Mouse (Mus musculus) midbrain, embryonic 11.5 days (tissue): ENCODE measurements at regions not wholly inside any gene's neighbourhood (a gene's known extent, or its start where the extent isn't known, plus 50 kb on each side); places are given as distances from the start of the nearest gene placed in this dataset.
A peak's percentile ranks its signal among the peaks of the same experiment; 100 is the strongest.

ENCODE experiments used
- ATAC-seq: fragments of 200-750 bp; cut with Nextera tagmentation; 2 replicates; pipeline ENCODE4 v1.8.0; 2017; ENCODE audit warnings: moderate TSS enrichment, moderate library complexity; ENCODE audit not compliant: low FRiP score
- DNase-seq: peaks from one replicate; pipeline ENCODE4 v3.0.0; 2015; ENCODE audit warnings: low spot score; ENCODE audit errors: missing footprints
- H3K27ac ChIP-seq: fragments of 300-500 bp; sonication (generic); 2 replicates; pipeline ENCODE4 v1.5.1; 2014; ENCODE audit warnings: low read depth, low read length
- H3K27me3 ChIP-seq: fragments of 300-500 bp; sonication (generic); 2 replicates; pipeline ENCODE4 v1.6.1; 2014; ENCODE audit warnings: mild to moderate bottlenecking, low read length, moderate library complexity, mixed read lengths; ENCODE audit not compliant: control insufficient read depth, insufficient read depth
- H3K36me3 ChIP-seq: fragments of 300-500 bp; sonication (generic); 2 replicates; pipeline ENCODE4 v1.6.1; 2014; ENCODE audit warnings: mild to moderate bottlenecking, low read length, moderate library complexity, mixed read lengths; ENCODE audit not compliant: control insufficient read depth, insufficient read depth
- H3K4me1 ChIP-seq: fragments of 300-500 bp; sonication (generic); 2 replicates; pipeline ENCODE4 v1.6.1; 2014; ENCODE audit warnings: low read length; ENCODE audit not compliant: control insufficient read depth, insufficient read depth
- H3K4me2 ChIP-seq: fragments of 300-500 bp; sonication (generic); 2 replicates; pipeline ENCODE4 v1.6.1; 2014; ENCODE audit warnings: mild to moderate bottlenecking, moderate library complexity
- H3K4me3 ChIP-seq: fragments of 300-500 bp; sonication (generic); 2 replicates; pipeline ENCODE4 v1.5.1; 2014; ENCODE audit warnings: low read depth, low read length
- H3K9ac ChIP-seq: fragments of 300-500 bp; sonication (generic); 2 replicates; pipeline ENCODE4 v1.6.1; 2014; ENCODE audit warnings: low read length
- H3K9me3 ChIP-seq: fragments of 300-500 bp; sonication (generic); 2 replicates; pipeline ENCODE4 v1.6.1; 2016; ENCODE audit warnings: low read length; ENCODE audit not compliant: control insufficient read depth
- WGBS: fragments of 180-500 bp; shearing (Covaris S2); extraction: QIAGEN DNeasy Blood & Tissue Kit; methylation state at CpG from one replicate; pipeline ENCODE4 v1.1.7; 2014; 5-methylcytosine and 5-hydroxymethylcytosine counted together

DNA sequence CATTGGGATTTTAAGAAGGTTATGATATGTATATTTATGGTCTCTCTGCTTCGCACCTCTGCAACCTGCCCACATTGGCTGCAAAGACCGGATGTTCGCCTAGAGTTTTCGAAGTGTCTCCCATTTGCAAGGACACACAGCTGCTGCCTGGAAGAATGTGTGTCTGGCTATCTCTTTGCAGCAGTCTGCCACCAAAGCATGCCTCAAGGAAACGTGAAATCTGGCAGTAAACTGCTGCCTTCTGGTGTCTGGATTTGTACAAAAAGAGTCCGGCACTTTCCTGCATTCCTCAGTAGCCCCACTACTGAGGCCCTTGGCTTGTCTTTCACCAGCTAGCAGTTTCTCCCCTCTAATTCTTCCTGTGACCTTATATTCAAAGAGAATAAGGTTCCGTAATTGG is 148.5 kb upstream of the Epha4 start:
- 90% methylated on average over 7 of the region's 7 CpGs for WGBS

GRCm38 (mm10) chr1:77660436-77660835 is 145.5 kb upstream of the Epha4 start:
- ATAC-seq = no peak
- Histone ChIP-seq H3K9me3 (no peaks in the 10 kb centered on the region), H3K36me3 (no peaks in the 10 kb centered on the region), H3K4me2 (no peak overlapping the region), H3K4me3 (no peak overlapping the region), H3K27me3 (no peaks in the 10 kb centered on the region), H3K4me1 (no peaks in the 10 kb centered on the region), H3K27ac (no peak overlapping the region), H3K9ac (no peak overlapping the region)
- no peak for DNase-seq

More for the DNA sequence above, 148.5 kb upstream of the Epha4 start:
- DNase-seq = no peak
- no peak overlapping the region for H3K4me2 ChIP-seq
- ATAC-seq = no peak
- no peak overlapping the region for H3K27ac ChIP-seq
- H3K36me3 ChIP-seq = no peaks in the 10 kb centered on the region
- H3K4me3 ChIP-seq = no peak overlapping the region
- no peaks in the 10 kb centered on the region for H3K9me3 ChIP-seq
- no peak overlapping the region for H3K9ac ChIP-seq
- H3K4me1 ChIP-seq = no peaks in the 10 kb centered on the region
- no peaks in the 10 kb centered on the region for H3K27me3 ChIP-seq

DNA sequence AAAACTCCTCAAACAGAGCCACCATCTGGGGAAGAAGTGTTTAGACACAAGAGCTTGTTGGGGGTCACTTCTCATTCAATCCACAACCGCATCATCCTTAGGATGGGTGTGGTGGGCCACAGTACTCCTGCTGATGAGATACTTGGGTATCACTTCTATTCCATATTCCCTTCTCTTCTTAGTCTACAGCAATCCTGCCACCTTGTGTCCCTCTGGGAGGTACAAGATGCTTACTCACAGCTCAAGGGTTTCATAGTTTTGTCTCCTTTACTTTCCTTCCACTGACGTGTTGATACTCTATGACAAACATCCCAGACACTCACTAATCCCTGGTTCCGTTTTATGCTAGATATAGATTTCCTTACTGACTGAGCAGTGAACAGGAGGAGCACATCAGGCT is 122.1 kb upstream of the Epha4 start:
- Histone ChIP-seq H3K4me1 (peaks cover 7% of the 10 kb centered on the region; the same call in 1 of the 2 replicates), H3K4me2 (no peak overlapping the region), H3K9me3 (no peaks in the 10 kb centered on the region), H3K27ac (no peak overlapping the region), H3K4me3 (no peak overlapping the region), H3K36me3 (no peaks in the 10 kb centered on the region), H3K27me3 (no peaks in the 10 kb centered on the region), H3K9ac (no peak overlapping the region)
- WGBS = 92% methylated on average over 3 of the region's 3 CpGs
- no peak for ATAC-seq
- no peak for DNase-seq

GRCm38 (mm10) chr1:77629496-77630281 is 114.8 kb upstream of the Epha4 start:
- Histone ChIP-seq H3K4me3 (no peak overlapping the region), H3K9ac (no peak overlapping the region), H3K9me3 (no peaks in the 10 kb centered on the region), H3K4me2 (no peak overlapping the region; the same call in 1 of the 2 replicates), H3K27me3 (no peaks in the 10 kb centered on the region), H3K27ac (peak overlapping the region; percentile 17; the same call in 1 of the 2 replicates), H3K36me3 (no peaks in the 10 kb centered on the region), H3K4me1 (peaks cover 16% of the 10 kb centered on the region)
- peak; percentile 96 for ATAC-seq
- peak; percentile 91 for DNase-seq
- 18% methylated on average over 9 of the region's 9 CpGs for WGBS

DNA sequence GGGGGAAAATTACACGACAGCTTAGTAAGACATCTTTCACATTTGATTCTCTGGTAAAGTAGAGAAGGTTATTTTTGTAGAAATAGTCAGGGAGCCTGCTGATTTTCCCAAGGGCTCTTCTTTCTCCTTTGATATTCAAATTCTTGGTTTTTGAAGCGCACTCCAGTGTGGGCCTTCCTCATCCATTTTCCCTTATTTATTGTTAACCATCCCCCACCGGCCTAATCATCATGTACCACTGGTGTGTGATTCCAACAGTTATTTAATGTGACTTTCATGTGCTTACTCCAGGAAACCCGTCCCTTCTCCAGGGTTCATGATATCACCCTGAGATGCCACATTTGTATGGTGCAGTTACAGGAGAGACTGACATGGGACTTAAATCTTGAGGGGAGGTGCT is 114.0 kb upstream of the Epha4 start:
- ATAC-seq = 0 out of 2 replicates have a peak, but pooled peaks have one; percentile 8
- WGBS = 35% methylated on average over 4 of the region's 4 CpGs

GRCm38 (mm10) chr1:77617490-77617889 is 102.6 kb upstream of the Epha4 start:
- H3K4me2 ChIP-seq = no peak overlapping the region
- DNase-seq (no peak), ATAC-seq (no peak)
- WGBS = 78% methylated on average over 8 of the region's 8 CpGs
- no peak overlapping the region for H3K4me3 ChIP-seq
- H3K27ac ChIP-seq = no peak overlapping the region
- no peaks in the 10 kb centered on the region for H3K9me3 ChIP-seq
- H3K27me3 ChIP-seq = no peaks in the 10 kb centered on the region
- H3K9ac ChIP-seq = no peak overlapping the region
- H3K36me3 ChIP-seq = no peaks in the 10 kb centered on the region
- H3K4me1 ChIP-seq = no peaks in the 10 kb centered on the region

More for the DNA sequence above, 114.0 kb upstream of the Epha4 start:
- Histone ChIP-seq H3K36me3 (no peaks in the 10 kb centered on the region), H3K9ac (no peak overlapping the region), H3K4me2 (no peak overlapping the region), H3K27me3 (no peaks in the 10 kb centered on the region), H3K9me3 (no peaks in the 10 kb centered on the region), H3K4me3 (no peak overlapping the region), H3K4me1 (peaks cover 16% of the 10 kb centered on the region), H3K27ac (no peak overlapping the region)
- no peak for DNase-seq

DNA sequence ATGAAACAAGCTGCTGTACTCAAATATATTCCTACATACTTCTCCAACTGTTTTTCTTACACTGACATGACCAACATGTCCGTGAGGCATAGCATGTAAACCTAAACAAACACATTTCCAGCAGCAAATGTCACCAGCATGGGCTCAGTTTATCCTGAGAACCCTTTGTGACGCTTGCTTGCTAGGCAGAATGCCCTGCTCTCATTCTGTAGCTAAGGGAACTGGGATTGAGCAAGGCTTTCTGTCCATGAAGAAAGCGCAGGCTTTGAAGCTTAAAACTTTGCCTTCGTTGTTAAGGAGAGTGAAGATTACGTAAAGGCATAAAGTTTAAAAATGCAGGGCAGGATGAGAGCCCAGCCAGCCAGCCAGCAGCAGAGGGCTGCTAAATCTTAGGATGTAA is 85.6 kb upstream of the Epha4 start:
- Histone ChIP-seq H3K27ac (no peak overlapping the region), H3K36me3 (no peaks in the 10 kb centered on the region), H3K9me3 (no peaks in the 10 kb centered on the region), H3K4me3 (no peak overlapping the region), H3K4me2 (no peak overlapping the region), H3K9ac (no peak overlapping the region), H3K27me3 (no peaks in the 10 kb centered on the region), H3K4me1 (no peaks in the 10 kb centered on the region)
- 55% methylated on average over 5 of the region's 5 CpGs for WGBS
- DNase-seq (peak; percentile 88), ATAC-seq (no peak)

DNA sequence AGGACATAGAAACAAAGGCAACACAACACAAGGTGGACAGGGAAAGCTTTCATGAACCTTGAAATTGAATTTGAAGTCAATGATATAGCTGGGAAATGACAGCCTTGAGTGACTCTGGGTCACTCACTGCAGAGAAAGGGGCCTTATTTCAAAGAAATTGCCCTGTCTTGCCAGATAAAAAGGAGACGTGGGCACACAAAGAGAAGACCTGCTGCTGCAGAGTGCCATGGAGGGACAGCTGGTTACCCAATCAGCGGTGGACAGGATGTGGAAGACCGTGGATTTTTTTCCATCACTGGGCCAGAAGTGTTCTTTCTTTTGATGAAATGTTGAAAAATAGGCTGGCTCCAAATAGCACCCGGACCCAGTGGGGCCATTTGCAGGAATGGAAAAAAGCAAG is 77.8 kb upstream of the Epha4 start:
- Histone ChIP-seq H3K9me3 (no peaks in the 10 kb centered on the region), H3K27ac (no peak overlapping the region), H3K4me3 (no peak overlapping the region), H3K4me2 (no peak overlapping the region), H3K36me3 (no peaks in the 10 kb centered on the region), H3K9ac (no peak overlapping the region), H3K4me1 (no peaks in the 10 kb centered on the region), H3K27me3 (no peaks in the 10 kb centered on the region)
- DNase-seq = no peak
- no peak for ATAC-seq
- WGBS = 77% methylated on average over 4 of the region's 4 CpGs

- no peaks in the 10 kb centered on the region for H3K27me3 ChIP-seq
- DNase-seq = no peak
- H3K9me3 ChIP-seq = no peaks in the 10 kb centered on the region
- no peak overlapping the region for H3K27ac ChIP-seq
- H3K9ac ChIP-seq = no peak overlapping the region
- ATAC-seq = no peak
- no peaks in the 10 kb centered on the region for H3K4me1 ChIP-seq
- H3K4me2 ChIP-seq = no peak overlapping the region
- no peak overlapping the region for H3K4me3 ChIP-seq
- WGBS = 84% methylated on average over 7 of the region's 7 CpGs
- no peaks in the 10 kb centered on the region for H3K36me3 ChIP-seq
Observed at GRCm38 (mm10) chr1:77592248-77592647, 77.4 kb upstream of the Epha4 start.
